Mouse (Mus musculus): ENCODE results near the gene Acot4.
"Not testable (repeated sequence)": the region's sequence is repeated elsewhere in the genome, so short reads cannot be mapped to it uniquely, and the experiment has no call there.

Acot4 gene

GRCm38 (mm10) chr12:84038241-84038640, at the start of gene Acot4:
Gene Acot4, plus strand, starts transcription at chr12:84038379.
- DNase-seq (ENCODE audit: low read depth, low spot score) = not testable (repeated sequence)

GRCm38 (mm10) chr12:83988483-83988882, 49.7 kb upstream of the Acot4 start:
- no peak for DNase-seq (ENCODE audit: low read depth, low spot score)

GRCm38 (mm10) chr12:83989378-83989777, 48.8 kb upstream of the Acot4 start:
- DNase-seq (ENCODE audit: low read depth, low spot score) = no peak

- DNase-seq (ENCODE audit: low read depth, low spot score) = no peak
Measured at GRCm38 (mm10) chr12:83997221-83997620, 41.0 kb upstream of the Acot4 start.

GRCm38 (mm10) chr12:83998341-83999107, 39.7 kb upstream of the Acot4 start:
- no peak for DNase-seq (ENCODE audit: low read depth, low spot score)

- DNase-seq (ENCODE audit: low read depth, low spot score) = not testable (repeated sequence)
Measured at GRCm38 (mm10) chr12:83999237-83999636, 38.9 kb upstream of the Acot4 start.

GRCm38 (mm10) chr12:84000418-84000817, 37.8 kb upstream of the Acot4 start:
- DNase-seq (ENCODE audit: low read depth, low spot score) = no peak

- DNase-seq (ENCODE audit: low read depth, low spot score) = no peak
Measured at GRCm38 (mm10) chr12:84003866-84004265, 34.3 kb upstream of the Acot4 start.

GRCm38 (mm10) chr12:84008251-84008650, 29.9 kb upstream of the Acot4 start:
- DNase-seq (ENCODE audit: low read depth, low spot score) = no peak

- no peak for DNase-seq (ENCODE audit: low read depth, low spot score)
Measured at GRCm38 (mm10) chr12:84008729-84009128, 29.4 kb upstream of the Acot4 start.

GRCm38 (mm10) chr12:84009171-84009965, 28.8 kb upstream of the Acot4 start, which contains the start of gene Acot1:
Gene Acot1, plus strand, starts transcription at chr12:84009490.
- not testable (repeated sequence) for DNase-seq (ENCODE audit: low read depth, low spot score)

- no peak for DNase-seq (ENCODE audit: low read depth, low spot score)
Measured at GRCm38 (mm10) chr12:84010201-84010600, 28.0 kb upstream of the Acot4 start.

GRCm38 (mm10) chr12:84011251-84012040, 26.7 kb upstream of the Acot4 start:
- no peak for DNase-seq (ENCODE audit: low read depth, low spot score)

GRCm38 (mm10) chr12:84013130-84013529, 25.0 kb upstream of the Acot4 start:
- DNase-seq (ENCODE audit: low read depth, low spot score) = no peak

GRCm38 (mm10) chr12:84013701-84014100, 24.5 kb upstream of the Acot4 start:
- DNase-seq (ENCODE audit: low read depth, low spot score) = no peak

GRCm38 (mm10) chr12:84020528-84020927, 17.7 kb upstream of the Acot4 start:
- not testable (repeated sequence) for DNase-seq (ENCODE audit: low read depth, low spot score)

- DNase-seq (ENCODE audit: low read depth, low spot score) = not testable (repeated sequence)
Measured at GRCm38 (mm10) chr12:84022266-84022665, 15.9 kb upstream of the Acot4 start.

- no peak for DNase-seq (ENCODE audit: low read depth, low spot score)
Measured at GRCm38 (mm10) chr12:84023052-84023745, 15.0 kb upstream of the Acot4 start.

- peak; percentile 22 for DNase-seq (ENCODE audit: low read depth, low spot score)
Measured at GRCm38 (mm10) chr12:84025888-84026287, 12.3 kb upstream of the Acot4 start.

GRCm38 (mm10) chr12:84028328-84028727, 9.9 kb upstream of the Acot4 start:
- not testable (repeated sequence) for DNase-seq (ENCODE audit: low read depth, low spot score)

GRCm38 (mm10) chr12:84029043-84029442, 9.1 kb upstream of the Acot4 start:
- DNase-seq (ENCODE audit: low read depth, low spot score) = not testable (repeated sequence)
